Mouse (Mus musculus) brain, embryonic 14.5 days (tissue): ENCODE results near the gene F7.

Source experiments
- CTCF ChIP-seq: fragments of 200-500 bp; IDR thresholded peaks from 2 replicates; pipeline ENCODE4 v1.5.1; 2012; ENCODE audit warnings: inconsistent platforms, mild to moderate bottlenecking, moderate library complexity, borderline replicate concordance; ENCODE audit not compliant: insufficient read depth, insufficient read length; ENCODE audit errors: extremely low read depth
- POLR2A ChIP-seq: fragments of 200-500 bp; IDR thresholded peaks from 2 replicates; pipeline ENCODE4 v1.6.1; 2012; ENCODE audit warnings: mild to moderate bottlenecking, inconsistent platforms, borderline replicate concordance; ENCODE audit not compliant: poor library complexity, insufficient read depth, insufficient read length, severe bottlenecking; ENCODE audit errors: extremely low read depth

- TF ChIP-seq POLR2A (no peak), CTCF (no peak)
Observed at GRCm38 (mm10) chr8:12977325-12977724, 48.5 kb upstream of the F7 start.
